ENCODE assay signal across 8 mouse cellular contexts in genomic region chr6:50566141-50566996, GRCm38 (mm10). TPM values are rescaled to one million over a fixed set of nuclear protein-coding genes. Genes with fewer than 3 reads are reported as not detected.
A peak's percentile ranks its signal among the peaks of the same experiment; 100 is the strongest.
DNase-seq lines count a peak whose midpoint lies in the region; ATAC-seq and TF ChIP-seq lines count a peak whose summit lies in the region.

Gene Cycs (minus strand): TSS chr6:50566538.

- peak; percentile 99 for DNase-seq in MEL (ENCODE audit: low read depth, low spot score)
- peak; percentile 99 to 100 for DNase-seq in cerebellum, adult 2 months
- peak; percentile 100 for DNase-seq in forebrain, postnatal 0 days
- peak; percentile 100 for DNase-seq in heart, postnatal 4 days
- peak; percentile 99 to 100 for DNase-seq in layer of hippocampus, adult 8-10 months (ENCODE audit: low spot score in 2 of 2)
- peak; percentile 98 for DNase-seq in ovary, adult 18-20 months (ENCODE audit: low spot score)
- peak; percentile 99 for DNase-seq in thymus, postnatal 0 days (ENCODE audit: low spot score)

- peaks cover 16% of the 10 kb centered on the region for H3K79me2 ChIP-seq in MEL (ENCODE audit: control insufficient read depth, insufficient read depth, low read length, poor library complexity)

- no peak for TF ChIP-seq RAD21 in MEL (IDR thresholded peaks at IDR 0.05; ENCODE audit: low read depth, low read length)

- TF ChIP-seq POLR2A in MEL (IDR thresholded peaks at IDR 0.05; ENCODE audit: control insufficient read depth in 1 of 2, insufficient read depth in 1 of 2, low read depth in 1 of 2, low read length in 2 of 2, poor library complexity in 1 of 2): peak; percentile 84 to 85
- peak; percentile 95 for TF ChIP-seq POLR2A in cerebellum, adult 2 months (IDR thresholded peaks at IDR 0.05; ENCODE audit: borderline replicate concordance, insufficient read depth, low read length)

- no peaks in the 10 kb centered on the region for H3K9me3 ChIP-seq in MEL (replicated peaks; ENCODE audit: insufficient read depth, low read length)
- H3K9me3 ChIP-seq in forebrain, postnatal 0 days (ENCODE audit: low read length): no peaks in the 10 kb centered on the region
- no peaks in the 10 kb centered on the region for H3K9me3 ChIP-seq in lung, embryonic 15.5 days

- no peak for TF ChIP-seq CTCF in MEL (IDR thresholded peaks at IDR 0.05 in 2 of 3, conservative IDR thresholded peaks at IDR 0.05 in 1 of 3; ENCODE audit: control insufficient read depth in 1 of 3, insufficient read depth in 1 of 3, low read depth in 2 of 3, low read length in 3 of 3, poor library complexity in 1 of 3, severe bottlenecking in 1 of 3)
- peak; percentile 43 for TF ChIP-seq CTCF in cerebellum, adult 2 months (IDR thresholded peaks at IDR 0.05; ENCODE audit: borderline replicate concordance, insufficient read depth, low read depth, low read length)
- peak; percentile 68 for TF ChIP-seq CTCF in forebrain, postnatal 0 days (IDR thresholded peaks at IDR 0.05; ENCODE audit: low read depth)

- peak within 1 kb of the TSS; percentile 92 for H3K9ac ChIP-seq in MEL (ENCODE audit: control insufficient read depth, low read depth, low read length, poor library complexity, severe bottlenecking)
- H3K9ac ChIP-seq in forebrain, postnatal 0 days: peak within 1 kb of the TSS; percentile 94
- H3K9ac ChIP-seq in lung, embryonic 15.5 days: peak within 1 kb of the TSS; percentile 79

- no peaks in the 10 kb centered on the region for H3K27me3 ChIP-seq in MEL (ENCODE audit: control insufficient read depth in 1 of 2, insufficient read depth in 2 of 2, low read length in 2 of 2)
- no peaks in the 10 kb centered on the region for H3K27me3 ChIP-seq in cerebellum, adult 2 months (ENCODE audit: control insufficient read depth, insufficient read depth, low read length)
- H3K27me3 ChIP-seq in forebrain, postnatal 0 days (ENCODE audit: insufficient read depth, low read length): no peaks in the 10 kb centered on the region
- no peaks in the 10 kb centered on the region for H3K27me3 ChIP-seq in lung, embryonic 15.5 days

- under 1% methylated on average over 78 of the region's 78 CpGs for whole genome bisulfite sequencing in cerebellum, adult 2 months
- under 1% methylated on average over 78 of the region's 78 CpGs for WGBS in forebrain, postnatal 0 days
- WGBS in lung, embryonic 15.5 days: under 1% methylated on average over 78 of the region's 78 CpGs

- TF ChIP-seq EP300 in MEL (IDR thresholded peaks at IDR 0.05; ENCODE audit: low read depth in 1 of 2, low read length in 2 of 2): no peak; a peak in 1 of 4 replicates

- H3K27ac ChIP-seq in MEL (ENCODE audit: control insufficient read depth, low read depth, low read length): peak within 1 kb of the TSS; percentile 86
- H3K27ac ChIP-seq in cerebellum, adult 2 months (ENCODE audit: insufficient read depth, low read length): peak within 1 kb of the TSS; percentile 95
- peak within 1 kb of the TSS; percentile 94 for H3K27ac ChIP-seq in forebrain, postnatal 0 days (ENCODE audit: low read depth, low read length)
- H3K27ac ChIP-seq in lung, embryonic 15.5 days: peak within 1 kb of the TSS; percentile 83

- ATAC-seq in forebrain, postnatal 0 days: peak; percentile 98
- ATAC-seq in lung, embryonic 15.5 days (ENCODE audit: borderline replicate concordance, extremely low read depth, low FRiP score, low TSS enrichment): peak; percentile 98

- peak within 1 kb of the TSS; percentile 88 to 94 for H3K4me3 ChIP-seq in MEL (ENCODE audit: control insufficient read depth in 1 of 2, insufficient read depth in 1 of 2, low read depth in 2 of 2, low read length in 2 of 2)
- H3K4me3 ChIP-seq in cerebellum, adult 2 months (replicated peaks; ENCODE audit: insufficient read depth, low read depth, low read length): peak within 1 kb of the TSS; percentile 67
- peak within 1 kb of the TSS; percentile 54 for H3K4me3 ChIP-seq in forebrain, postnatal 0 days (ENCODE audit: low read depth, low read length)
- peak within 1 kb of the TSS; percentile 67 for H3K4me3 ChIP-seq in lung, embryonic 15.5 days

- peak within 1 kb of the TSS; percentile 83 for H3K4me2 ChIP-seq in forebrain, postnatal 0 days (ENCODE audit: low read depth)
- H3K4me2 ChIP-seq in lung, embryonic 15.5 days: peak within 1 kb of the TSS; percentile 75

- H3K4me1 ChIP-seq in MEL (ENCODE audit: control insufficient read depth in 1 of 2, insufficient read depth in 2 of 2, low read length in 2 of 2): peaks cover 0 to 2% of the 10 kb centered on the region in 2 experiments; a peak in 1 of 4 replicates
- H3K4me1 ChIP-seq in cerebellum, adult 2 months (ENCODE audit: control insufficient read depth, insufficient read depth, low read length): no peaks in the 10 kb centered on the region
- H3K4me1 ChIP-seq in forebrain, postnatal 0 days (ENCODE audit: insufficient read depth): 0 out of 2 replicates have a peak, but pooled peaks cover 10% of the 10 kb centered on the region
- H3K4me1 ChIP-seq in lung, embryonic 15.5 days: peaks cover 12% of the 10 kb centered on the region; the same call in 1 of the 2 replicates

- H3K36me3 ChIP-seq in MEL (ENCODE audit: control insufficient read depth in 1 of 2, insufficient read depth in 2 of 2, low read length in 2 of 2): peaks cover 4 to 9% of the 10 kb centered on the region in 2 experiments; a peak in 3 of 4 replicates
- peaks cover 12% of the 10 kb centered on the region for H3K36me3 ChIP-seq in forebrain, postnatal 0 days (ENCODE audit: insufficient read depth)
- peaks cover 9% of the 10 kb centered on the region for H3K36me3 ChIP-seq in lung, embryonic 15.5 days

TF ChIP-seq in MEL, 35 proteins besides CTCF, POLR2A, EP300 and RAD21 (continues in another document):
- TF ChIP-seq ZNF384 (IDR thresholded peaks at IDR 0.05; ENCODE audit: low read depth, low read length) (no peak), BHLHE40 (IDR thresholded peaks at IDR 0.05; ENCODE audit: borderline replicate concordance, low read depth, low read length) (no peak), ZC3H11A (IDR thresholded peaks at IDR 0.05; ENCODE audit: low read depth, low read length) (no peak), CHD1 (IDR thresholded peaks at IDR 0.05; ENCODE audit: low read depth, low read length) (0 out of 2 replicates have a peak, but pooled peaks have one; percentile 23), ZMIZ1 (IDR thresholded peaks at IDR 0.05; ENCODE audit: low read depth, low read length) (peak; percentile 93), MYB (IDR thresholded peaks at IDR 0.05; ENCODE audit: low read depth, low read length) (no peak), CHD2 (IDR thresholded peaks at IDR 0.05; ENCODE audit: low read length) (no peak; the same call in 1 of the 2 replicates), GATA1 (IDR thresholded peaks at IDR 0.05; ENCODE audit: low read depth, low read length) (no peak), TCF12 (IDR thresholded peaks at IDR 0.05; ENCODE audit: low read depth, low read length) (peak; percentile 46), NRF1 (IDR thresholded peaks at IDR 0.05; ENCODE audit: insufficient read depth, low read depth, low read length, poor library complexity, severe bottlenecking) (peak; percentile 79), ETS1 (IDR thresholded peaks at IDR 0.05; ENCODE audit: low read depth, low read length) (peak; percentile 71; the same call in 1 of the 2 replicates), MAFK (IDR thresholded peaks at IDR 0.05; ENCODE audit: borderline replicate concordance, low read depth, low read length) (no peak), RCOR1 (IDR thresholded peaks at IDR 0.05; ENCODE audit: low read depth, low read length) (no peak), POLR2AphosphoS2 (IDR thresholded peaks at IDR 0.05; ENCODE audit: low read length) (peak; percentile 88), JUND (IDR thresholded peaks at IDR 0.05; ENCODE audit: low read depth, low read length) (no peak), ELF1 (IDR thresholded peaks at IDR 0.05; ENCODE audit: low read depth, low read length) (peak; percentile 77), HCFC1 (IDR thresholded peaks at IDR 0.05; ENCODE audit: low read depth, low read length) (peak; percentile 93), UBTF (IDR thresholded peaks at IDR 0.05; ENCODE audit: borderline replicate concordance, insufficient read depth, low read depth, low read length) (no peak), E2F4 (IDR thresholded peaks at IDR 0.05; ENCODE audit: borderline replicate concordance, low read depth, low read length) (peak; percentile 37; the same call in 1 of the 2 replicates), TBP (IDR thresholded peaks at IDR 0.05; ENCODE audit: low read depth, low read length) (peak; percentile 83), MEF2A (IDR thresholded peaks at IDR 0.05; ENCODE audit: extremely low read depth, insufficient replicate concordance, low read depth, low read length, poor library complexity, severe bottlenecking) (no peak), GABPA (IDR thresholded peaks at IDR 0.05; ENCODE audit: low read depth, low read length) (no peak), NELFE (IDR thresholded peaks at IDR 0.05; ENCODE audit: low read depth, low read length) (peak; percentile 94), MYC (IDR thresholded peaks at IDR 0.05; ENCODE audit: low read depth, low read length) (peak; percentile 83), SIN3A (IDR thresholded peaks at IDR 0.05; ENCODE audit: low read length) (no peak; the same call in none of the 2 replicates), ZKSCAN1 (IDR thresholded peaks at IDR 0.05; ENCODE audit: low read depth, low read length) (no peak), POLR2AphosphoS5 (IDR thresholded peaks at IDR 0.05; ENCODE audit: borderline replicate concordance, low read depth, low read length) (no peak), USF1 (IDR thresholded peaks at IDR 0.05; ENCODE audit: low read depth, low read length) (no peak), SMC3 (IDR thresholded peaks at IDR 0.05; ENCODE audit: low read depth, low read length) (no peak), USF2 (IDR thresholded peaks at IDR 0.05; ENCODE audit: borderline replicate concordance in 1 of 2, insufficient read depth in 1 of 2, low read depth in 1 of 2, low read length in 2 of 2) (no peak), KAT2A (conservative IDR thresholded peaks at IDR 0.05; ENCODE audit: low read depth, low read length) (peak; percentile 93)

RNA-seq across cellular contexts. Expression of gene Cycs, which starts in this region (rescaled TPM):
- 83.0 and 85.3 TPM in 2 replicates for total RNA-seq in MEL (2012; rRNA removed)
- 100 to 1,000 TPM in 1 of 2 experiments, 10 to 100 TPM in 1; 28.0 to 139 TPM for polyA plus RNA-seq in MEL (2012; ENCODE audit: insufficient read depth in 1 of 2, insufficient read length in 2 of 2, low read depth in 1 of 2, low replicate concordance in 2 of 2, missing spikeins in 1 of 2)
- 67.3 and 71.2 TPM in 2 replicates for polyA plus RNA-seq in cerebellum, adult 2 months (2012; rRNA removed)
- 48.8 and 74.0 TPM in 2 replicates for total RNA-seq in forebrain, postnatal 0 days (2014; rRNA removed)
- polyA plus RNA-seq in forebrain, postnatal 0 days (2015; fragmentation: Nextera tagmentation; extraction: Ambion mirVana): 74.7 and 87.9 TPM in 2 replicates
- total RNA-seq in heart, postnatal 4 days (2021): 100 to 1,000 TPM; 143 to 150 TPM
- total RNA-seq in layer of hippocampus, adult 8-10 months (2022): 10 to 100 TPM; 36.4 to 45.7 (median 39.8) TPM
- 55.5 and 59.9 TPM in 2 replicates for polyA plus RNA-seq in lung, embryonic 15.5 days (2015; fragmentation: Nextera tagmentation; extraction: Ambion mirVana)
- 73.5 and 77.6 TPM in 2 replicates for polyA plus RNA-seq in thymus, postnatal 0 days (2015; fragmentation: Nextera tagmentation; extraction: Ambion mirVana)

Comparison
In these comparisons a context has a peak if more than half of its experiments do, and no peak if none do; other contexts are left out.
1. Peak in every context shown above with its lines: DNase-seq, ATAC-seq, H3K4me3 ChIP-seq and H3K27ac ChIP-seq.
2. CTCF ChIP-seq: peak in cerebellum, adult 2 months (single experiment) and forebrain, postnatal 0 days (single experiment); none in MEL (0 of 3).